Mouse (Mus musculus) CH12.LX (cell line): ENCODE results near the gene Ankrd11.

ENCODE experiments used
- CTCF ChIP-seq, 2 experiments: IDR thresholded peaks in 1 of 2; conservative IDR thresholded peaks in 1 of 2; 2 replicates each; pipeline ENCODE4 v1.5.1; 2011 to 2012; ENCODE audit warnings: low read depth in 2 of 2, low read length in 2 of 2, improper control_type of control experiment in 1 of 2, inconsistent platforms in 1 of 2, mild to moderate bottlenecking in 1 of 2, moderate library complexity in 1 of 2
- MAFK ChIP-seq: IDR thresholded peaks from 2 replicates; pipeline ENCODE4 v1.6.1; 2011; ENCODE audit warnings: low read length, improper control_type of control experiment; ENCODE audit not compliant: insufficient replicate concordance
- MAX ChIP-seq: IDR thresholded peaks from 2 replicates; pipeline ENCODE4 v1.6.1; 2011; ENCODE audit warnings: low read length, improper control_type of control experiment

DNA sequence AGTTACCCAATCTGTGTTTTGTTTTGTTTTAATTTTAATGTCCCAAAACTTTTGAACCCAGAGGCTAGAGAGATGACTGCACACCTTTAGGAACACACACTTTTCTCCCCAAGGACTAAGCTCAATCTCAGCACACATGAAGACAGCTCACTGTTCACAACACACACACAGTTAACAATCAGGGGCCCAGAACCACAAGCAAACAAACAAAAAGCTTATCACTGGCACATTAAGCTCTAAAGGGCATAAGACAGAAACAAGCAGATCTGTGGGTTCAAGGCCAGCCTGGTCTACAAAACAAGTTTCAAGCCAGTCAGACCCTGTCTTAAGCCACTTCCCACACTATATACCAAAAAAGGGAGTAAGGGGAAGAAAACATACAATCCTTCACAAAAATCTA, 8.6 kb downstream of the Ankrd11 start:
- TF ChIP-seq CTCF (conservative IDR thresholded peaks at IDR 0.05 in 1 of 2, IDR thresholded peaks at IDR 0.05 in 1 of 2; ENCODE audit: low read depth in 2 of 2, low read length in 2 of 2) (no peak), MAFK (no peak), MAX (no peak)
